Mouse (Mus musculus): ENCODE data around the gene Agbl4. TPM values are rescaled to one million over a fixed set of nuclear protein-coding genes. Genes with fewer than 3 reads are reported as not detected.
"Not testable (repeated sequence)": the region's sequence is repeated elsewhere in the genome, so short reads cannot be mapped to it uniquely, and the experiment has no call there.

Gene Agbl4
- total and polyA plus RNA-seq, 3 experiments, result not detected

DNA sequence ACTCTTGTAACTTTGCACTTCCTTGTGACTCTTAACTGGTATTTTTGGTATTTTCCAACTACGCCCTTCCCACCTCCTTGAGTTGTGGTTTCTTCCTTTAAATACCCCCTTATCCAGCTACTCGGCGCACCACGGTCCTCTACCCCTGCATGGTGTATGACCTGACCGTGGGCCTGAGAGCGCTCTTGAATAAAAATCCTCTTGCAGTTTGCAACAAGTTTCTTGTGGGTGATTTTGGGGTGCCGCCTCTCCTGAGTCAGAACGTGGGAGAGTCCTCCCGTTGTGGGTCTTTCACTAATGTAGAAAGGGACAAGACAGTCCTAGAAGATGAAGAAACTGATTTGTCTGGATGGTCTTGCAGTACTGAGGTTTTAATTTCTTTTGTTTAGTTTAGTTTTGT, 822.1 kb downstream of the Agbl4 start:
- dilution Hi-C loops (cut with MboI; ENCODE audit: extremely low pct_ligation_motif_present, extremely low pct_unique_long_range_greater_than_20kb, low sequenced_read_pairs); H3K79me2 ChIP-seq (replicated peaks; ENCODE audit: control insufficient read depth, extremely low read depth, insufficient read depth, poor library complexity, severe bottlenecking); H3K27me3 ChIP-seq (replicated peaks); H3K4me2 ChIP-seq (ENCODE audit: insufficient read depth, low read depth, poor library complexity, severe bottlenecking); H3K9me3 ChIP-seq (replicated peaks; ENCODE audit: low read length); H3K9ac ChIP-seq (ENCODE audit: insufficient read depth, low read depth); H3K36me3 ChIP-seq (replicated peaks in 1 of 2; ENCODE audit: control insufficient read depth in 1 of 2, insufficient read depth in 1 of 2, low read length in 1 of 2); H3K4me3 ChIP-seq (replicated peaks in 1 of 3; ENCODE audit: low read depth in 2 of 3, low read length in 2 of 3, poor library complexity in 1 of 3); H3K27ac ChIP-seq (ENCODE audit: insufficient read depth, low read depth); DNase-seq (ENCODE audit: extremely low read depth); in situ Hi-C loops (cut with MboI; ENCODE audit: low pct_ligation_motif_present, low pct_unique_long_range_greater_than_20kb, low sequenced_read_pairs); H3K4me1 ChIP-seq (ENCODE audit: control insufficient read depth in 1 of 2, insufficient read depth in 2 of 2): not testable (repeated sequence)

DNA sequence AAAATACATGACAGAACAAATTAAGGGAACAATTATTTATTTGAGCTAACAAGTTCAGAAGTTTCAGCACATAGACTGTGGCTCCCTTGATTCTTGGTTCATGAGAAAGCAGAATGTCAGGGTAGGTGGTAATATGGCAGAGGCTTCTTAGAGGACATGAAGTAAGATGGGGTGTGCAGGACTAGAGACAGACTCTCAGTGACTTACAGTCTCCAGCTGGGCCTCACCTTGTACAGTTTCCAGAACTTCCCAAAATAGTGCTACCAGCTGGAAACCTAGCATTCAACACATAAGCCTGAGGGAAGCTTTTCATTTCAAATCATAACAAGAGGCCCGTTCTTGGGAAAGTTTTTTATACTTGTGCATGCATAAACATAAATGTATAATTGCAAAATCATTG, 836.4 kb downstream of the Agbl4 start:
- Histone ChIP-seq H3K79me2 (replicated peaks; ENCODE audit: control insufficient read depth, extremely low read depth, insufficient read depth, poor library complexity, severe bottlenecking) (no peaks in the 10 kb centered on the region), H3K9ac (ENCODE audit: insufficient read depth, low read depth) (no peak overlapping the region), H3K4me2 (ENCODE audit: insufficient read depth, low read depth, poor library complexity, severe bottlenecking) (no peak overlapping the region), H3K27ac (ENCODE audit: insufficient read depth, low read depth) (no peak overlapping the region), H3K4me3 (replicated peaks in 1 of 3; ENCODE audit: low read depth in 2 of 3, low read length in 2 of 3, poor library complexity in 1 of 3) (no peak overlapping the region), H3K9me3 (replicated peaks; ENCODE audit: low read length) (no peaks in the 10 kb centered on the region), H3K36me3 (replicated peaks in 1 of 2; ENCODE audit: control insufficient read depth in 1 of 2, insufficient read depth in 1 of 2, low read length in 1 of 2) (no peaks in the 10 kb centered on the region), H3K27me3 (replicated peaks) (no peaks in the 10 kb centered on the region), H3K4me1 (ENCODE audit: control insufficient read depth in 1 of 2, insufficient read depth in 2 of 2) (no peaks in the 10 kb centered on the region)
- dilution Hi-C loops (cut with MboI; ENCODE audit: extremely low pct_ligation_motif_present, extremely low pct_unique_long_range_greater_than_20kb, low sequenced_read_pairs), result no loop called here
- in situ Hi-C loops (cut with MboI; ENCODE audit: low pct_ligation_motif_present, low pct_unique_long_range_greater_than_20kb, low sequenced_read_pairs), result no loop called here
- DNase-seq (ENCODE audit: extremely low read depth), result no peak
- TF ChIP-seq CTCF (conservative IDR thresholded peaks at IDR 0.05 in 1 of 2, IDR thresholded peaks at IDR 0.05 in 1 of 2; ENCODE audit: low read depth in 2 of 2, low read length in 2 of 2) (no peak), SMC3 (IDR thresholded peaks at IDR 0.05; ENCODE audit: low read depth, low read length) (no peak), CHD1 (IDR thresholded peaks at IDR 0.05; ENCODE audit: low read depth, low read length) (no peak), NELFE (IDR thresholded peaks at IDR 0.05; ENCODE audit: low read depth, low read length) (no peak), ETS1 (conservative IDR thresholded peaks at IDR 0.05; ENCODE audit: low read depth, low read length) (no peak), MAX (IDR thresholded peaks at IDR 0.05; ENCODE audit: low read length) (no peak), PAX5 (IDR thresholded peaks at IDR 0.05; ENCODE audit: low read length) (no peak), MAZ (IDR thresholded peaks at IDR 0.05; ENCODE audit: low read depth, low read length) (no peak), SIN3A (IDR thresholded peaks at IDR 0.05; ENCODE audit: low read length) (no peak)

DNA sequence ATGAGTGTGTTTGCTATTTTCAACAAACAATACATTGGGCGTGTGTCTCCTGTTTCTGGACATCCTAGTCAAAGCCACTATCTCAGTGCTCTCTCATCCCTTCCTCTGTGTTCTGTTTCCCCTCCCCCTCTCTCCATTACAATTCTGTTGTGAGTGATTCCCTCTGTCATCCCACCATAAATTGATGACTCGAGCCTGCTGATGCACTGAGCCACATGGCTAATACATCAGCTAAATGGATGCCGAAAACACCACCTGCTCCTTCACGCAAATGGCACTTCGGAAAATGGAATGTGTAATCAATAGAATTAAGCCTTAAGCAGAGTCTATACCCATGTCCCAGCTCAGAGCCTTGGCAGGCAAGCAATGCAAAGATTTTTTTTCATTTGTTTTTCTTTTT, 854.5 kb downstream of the Agbl4 start:
- H3K4me1 ChIP-seq (ENCODE audit: control insufficient read depth in 1 of 2, insufficient read depth in 2 of 2), result no peaks in the 10 kb centered on the region
- dilution Hi-C loops (cut with MboI; ENCODE audit: extremely low pct_ligation_motif_present, extremely low pct_unique_long_range_greater_than_20kb, low sequenced_read_pairs) (no loop called here), in situ Hi-C loops (cut with MboI; ENCODE audit: low pct_ligation_motif_present, low pct_unique_long_range_greater_than_20kb, low sequenced_read_pairs) (no loop called here)
- DNase-seq (ENCODE audit: extremely low read depth), result no peak
- TF ChIP-seq RCOR1 (conservative IDR thresholded peaks at IDR 0.05; ENCODE audit: low read depth, low read length) (no peak), E2F4 (IDR thresholded peaks at IDR 0.05; ENCODE audit: insufficient replicate concordance, low read depth, low read length) (no peak), ZNF384 (IDR thresholded peaks at IDR 0.05; ENCODE audit: low read depth, low read length) (no peak), ZMIZ1 (IDR thresholded peaks at IDR 0.05; ENCODE audit: low read depth, low read length) (no peak), NRF1 (IDR thresholded peaks at IDR 0.05; ENCODE audit: low read depth, low read length) (no peak), HCFC1 (IDR thresholded peaks at IDR 0.05; ENCODE audit: low read depth, low read length) (no peak), MAFK (IDR thresholded peaks at IDR 0.05; ENCODE audit: insufficient replicate concordance, low read length) (no peak), CHD2 (IDR thresholded peaks at IDR 0.05; ENCODE audit: low read length) (no peak), EP300 (IDR thresholded peaks at IDR 0.05; ENCODE audit: low read length) (no peak), JUN (IDR thresholded peaks at IDR 0.05; ENCODE audit: insufficient read depth, low read depth, low read length) (no peak), USF2 (conservative IDR thresholded peaks at IDR 0.05; ENCODE audit: low read depth, low read length) (no peak), TCF12 (IDR thresholded peaks at IDR 0.05; ENCODE audit: low read depth, low read length) (no peak), MEF2A (IDR thresholded peaks at IDR 0.05; ENCODE audit: borderline replicate concordance, low read depth, low read length) (no peak), GABPA (IDR thresholded peaks at IDR 0.05; ENCODE audit: insufficient replicate concordance, low read depth, low read length) (no peak), MYC (IDR thresholded peaks at IDR 0.05; ENCODE audit: low read depth, low read length) (no peak)
- H3K9me3 ChIP-seq (replicated peaks; ENCODE audit: low read length), result no peaks in the 10 kb centered on the region
- no peak overlapping the region for H3K4me2 ChIP-seq (ENCODE audit: insufficient read depth, low read depth, poor library complexity, severe bottlenecking)
- H3K27me3 ChIP-seq (replicated peaks), result no peaks in the 10 kb centered on the region
- no peak overlapping the region for H3K27ac ChIP-seq (ENCODE audit: insufficient read depth, low read depth)
- no peak overlapping the region for H3K9ac ChIP-seq (ENCODE audit: insufficient read depth, low read depth)
- H3K4me3 ChIP-seq (replicated peaks in 1 of 3; ENCODE audit: low read depth in 2 of 3, low read length in 2 of 3, poor library complexity in 1 of 3), result no peak overlapping the region
- H3K36me3 ChIP-seq (replicated peaks in 1 of 2; ENCODE audit: control insufficient read depth in 1 of 2, insufficient read depth in 1 of 2, low read length in 1 of 2), result no peaks in the 10 kb centered on the region
- no peaks in the 10 kb centered on the region for H3K79me2 ChIP-seq (replicated peaks; ENCODE audit: control insufficient read depth, extremely low read depth, insufficient read depth, poor library complexity, severe bottlenecking)
